Mouse (Mus musculus) monocyte, adult 5-6 weeks (primary cell): ENCODE data around the gene Sh3bp1. TPM values are rescaled to one million over a fixed set of nuclear protein-coding genes. Genes with fewer than 3 reads are reported as not detected.

Experiments
- total RNA-seq: library from RNA; stranded (forward); fragments of 200-1000, 200-491, 200-594 nt; gene quantifications from 3 replicates; pipeline ENCODE4 v1.2.3, GENCODE M21; 2017

Gene Sh3bp1
- total RNA-seq, 1 experiment from 2014 or later, result 18.5 TPM

Other genes starting within 250 kb of the Sh3bp1 start
- gene Elfn2, start 181.0 kb upstream of the Sh3bp1 start, total RNA-seq, result not detected in 3 replicates
- 19.9 to 42.9 TPM (median 22.6 TPM) in 3 replicates for gene Mfng, start 126.3 kb upstream of the Sh3bp1 start, total RNA-seq
- gene Card10, start 96.7 kb upstream of the Sh3bp1 start, total RNA-seq, result 0.21 to 3.7 TPM (median 2.1 TPM) in 3 replicates
- 0.29 to 1.2 TPM (median 0.75 TPM) in 3 replicates for gene Cdc42ep1, start 57.1 kb upstream of the Sh3bp1 start, total RNA-seq
- gene Lgals2, start 44.2 kb upstream of the Sh3bp1 start, total RNA-seq, result not detected in 3 replicates
- gene Gga1, start 22.6 kb upstream of the Sh3bp1 start, total RNA-seq, result 18.3 to 37.9 TPM (median 20.8 TPM) in 3 replicates
- gene Gm49510, start 101 bp upstream of the Sh3bp1 start, total RNA-seq, result 1.7 to 3.9 TPM (median 1.9 TPM) in 3 replicates
- gene Pdxp, start 14.2 kb downstream of the Sh3bp1 start, total RNA-seq, result 1.1 to 3.5 TPM in 2 of 3 replicates, not detected in the other
- 404 to 1,073 TPM (median 510 TPM) in 3 replicates for gene Lgals1, start 27.0 kb downstream of the Sh3bp1 start, total RNA-seq
- 8.3 to 18.0 TPM (median 11.6 TPM) in 3 replicates for gene Nol12, start 35.2 kb downstream of the Sh3bp1 start, total RNA-seq
- 21.8 to 39.7 TPM (median 29.5 TPM) in 3 replicates for gene Triobp, start 48.0 kb downstream of the Sh3bp1 start, total RNA-seq
- gene H1f0, start 128.7 kb downstream of the Sh3bp1 start, total RNA-seq, result 27.7 to 41.5 TPM (median 37.9 TPM) in 3 replicates
- not detected in 3 replicates for gene Galr3, start 142.1 kb downstream of the Sh3bp1 start, total RNA-seq
- gene Ankrd54, start 163.1 kb downstream of the Sh3bp1 start, total RNA-seq, result 8.1 to 17.1 TPM (median 13.3 TPM) in 3 replicates
- gene Eif3l, start 175.4 kb downstream of the Sh3bp1 start, total RNA-seq, result 102 to 117 TPM (median 113 TPM) in 3 replicates
- 12.9 to 26.3 TPM (median 16.2 TPM) in 3 replicates for gene Micall1, start 209.1 kb downstream of the Sh3bp1 start, total RNA-seq
- 26.5 to 98.4 TPM (median 53.0 TPM) in 3 replicates for gene Polr2f, start 241.2 kb downstream of the Sh3bp1 start, total RNA-seq
- not detected in 3 replicates for gene 1700088E04Rik, start 241.5 kb downstream of the Sh3bp1 start, total RNA-seq